7 mouse cellular contexts compared by ENCODE assay signal in genomic region chr10:80226071-80226415, GRCm38 (mm10). TPM values are rescaled to one million over a fixed set of nuclear protein-coding genes. Genes with fewer than 3 reads are reported as not detected.
A peak's percentile ranks its signal among the peaks of the same experiment; 100 is the strongest.
DNase-seq lines count a peak whose midpoint lies in the region; ATAC-seq and TF ChIP-seq lines count a peak whose summit lies in the region.

No protein-coding gene starts in this region.

- no peak for ATAC-seq in megakaryocyte, adult 5-6 weeks (ENCODE audit: poor library complexity, severe bottlenecking)
- no peak for ATAC-seq in forebrain, embryonic 12.5 days (ENCODE audit: low FRiP score)
- ATAC-seq in limb, embryonic 12.5 days (ENCODE audit: insufficient number of reproducible peaks, insufficient read depth, low FRiP score, low TSS enrichment, low read depth): no peak

- peak overlapping the region; percentile 95 for H3K4me2 ChIP-seq in forebrain, embryonic 12.5 days
- H3K4me2 ChIP-seq in limb, embryonic 12.5 days: peak overlapping the region; percentile 91

- TF ChIP-seq POLR2A in small intestine, adult 2 months (IDR thresholded peaks at IDR 0.05; ENCODE audit: low read depth, low read length): peak; percentile 50; the same call in 1 of the 2 replicates

- peak overlapping the region; percentile 95 for H3K27ac ChIP-seq in forebrain, embryonic 12.5 days
- H3K27ac ChIP-seq in limb, embryonic 12.5 days: peak overlapping the region; percentile 95
- peak overlapping the region; percentile 74 for H3K27ac ChIP-seq in small intestine, adult 2 months (ENCODE audit: insufficient read depth, low read depth, low read length)

- H3K9ac ChIP-seq in forebrain, embryonic 12.5 days: peak overlapping the region; percentile 33
- 0 out of 2 replicates have a peak overlapping the region, but pooled peaks have one; percentile 38 for H3K9ac ChIP-seq in limb, embryonic 12.5 days (replicated peaks)

- no peak for TF ChIP-seq CTCF in small intestine, adult 2 months (IDR thresholded peaks at IDR 0.05; ENCODE audit: extremely low read depth, insufficient read length, insufficient replicate concordance, low read depth, low read length)

- H3K9me3 ChIP-seq in megakaryocyte, embryonic 14.5 days: no peaks in the 10 kb centered on the region
- no peaks in the 10 kb centered on the region for H3K9me3 ChIP-seq in forebrain, embryonic 12.5 days
- no peaks in the 10 kb centered on the region for H3K9me3 ChIP-seq in limb, embryonic 12.5 days

- peak overlapping the region; percentile 93 for H3K4me3 ChIP-seq in megakaryocyte, embryonic 14.5 days (replicated peaks)
- peak overlapping the region; percentile 87 for H3K4me3 ChIP-seq in forebrain, embryonic 12.5 days (replicated peaks)
- peak overlapping the region; percentile 93 for H3K4me3 ChIP-seq in limb, embryonic 12.5 days (replicated peaks)
- H3K4me3 ChIP-seq in small intestine, adult 2 months (ENCODE audit: low read depth, low read length): peak overlapping the region; percentile 83

- H3K4me1 ChIP-seq in megakaryocyte, embryonic 14.5 days: peaks cover 46% of the 10 kb centered on the region
- peaks cover 57% of the 10 kb centered on the region for H3K4me1 ChIP-seq in forebrain, embryonic 12.5 days
- H3K4me1 ChIP-seq in limb, embryonic 12.5 days (replicated peaks): peaks cover 50% of the 10 kb centered on the region
- H3K4me1 ChIP-seq in small intestine, adult 2 months (ENCODE audit: control insufficient read depth, insufficient read depth, insufficient read length, low read length): peaks cover 9% of the 10 kb centered on the region

- DNase-seq in urinary bladder, postnatal 14 days (ENCODE audit: low spot score): no peak
- no peak for DNase-seq in urinary bladder, adult 2 months (ENCODE audit: low spot score)

- 0% methylated on average over 14 of the region's 14 CpGs for WGBS in forebrain, embryonic 12.5 days
- WGBS in limb, embryonic 12.5 days: under 1% methylated on average over 14 of the region's 14 CpGs
- 1% methylated on average over 14 of the region's 14 CpGs for WGBS in small intestine, adult 2 months

- H3K27me3 ChIP-seq in megakaryocyte, embryonic 14.5 days (replicated peaks): peaks cover 33% of the 10 kb centered on the region
- H3K27me3 ChIP-seq in forebrain, embryonic 12.5 days: no peaks in the 10 kb centered on the region
- no peaks in the 10 kb centered on the region for H3K27me3 ChIP-seq in limb, embryonic 12.5 days
- H3K27me3 ChIP-seq in small intestine, adult 2 months (ENCODE audit: control insufficient read depth, insufficient read depth, low read length): no peaks in the 10 kb centered on the region

- peaks cover 34% of the 10 kb centered on the region for H3K36me3 ChIP-seq in megakaryocyte, embryonic 14.5 days (replicated peaks; ENCODE audit: low read length)
- peaks cover 17% of the 10 kb centered on the region for H3K36me3 ChIP-seq in forebrain, embryonic 12.5 days (replicated peaks)
- H3K36me3 ChIP-seq in limb, embryonic 12.5 days: peaks cover 21% of the 10 kb centered on the region
- peaks cover 13% of the 10 kb centered on the region for H3K36me3 ChIP-seq in small intestine, adult 2 months (ENCODE audit: control insufficient read depth, insufficient read depth, low read length)

RNA-seq across cellular contexts. Expression of gene Mum1, which starts 0.2 kb away (rescaled TPM):
- 9.6 TPM in 2 replicates for polyA plus RNA-seq in megakaryocyte, embryonic 14.5 days (2012; ENCODE audit: insufficient read depth, low replicate concordance)
- 34.0 and 46.2 TPM in 2 replicates for total RNA-seq in megakaryocyte, adult 5-6 weeks (2015)
- 40.3 and 45.5 TPM in 2 replicates for total RNA-seq in megakaryocyte, adult 5-6 weeks (2017)
- polyA plus RNA-seq in forebrain, embryonic 12.5 days (2016; fragmentation: Nextera tagmentation; extraction: Ambion mirVana): 55.5 and 58.4 TPM in 2 replicates
- 103 and 112 TPM in 2 replicates for polyA plus RNA-seq in limb, embryonic 12.5 days (2016; fragmentation: Nextera tagmentation; extraction: Ambion mirVana)
- 11.6 and 23.7 TPM in 2 replicates for polyA plus RNA-seq in small intestine, adult 2 months (2012; rRNA removed)
- polyA plus RNA-seq in urinary bladder, adult 2 months (2012; rRNA removed): 36.1 and 37.8 TPM in 2 replicates

RNA-seq across cellular contexts. Expression of gene Ndufs7, which starts 22.9 kb away (rescaled TPM):
- polyA plus RNA-seq in megakaryocyte, embryonic 14.5 days (2012; ENCODE audit: insufficient read depth, low replicate concordance): 226 and 551 TPM in 2 replicates
- 113 and 114 TPM in 2 replicates for total RNA-seq in megakaryocyte, adult 5-6 weeks (2015)
- 84.8 and 86.1 TPM in 2 replicates for total RNA-seq in megakaryocyte, adult 5-6 weeks (2017)
- 201 and 216 TPM in 2 replicates for polyA plus RNA-seq in forebrain, embryonic 12.5 days (2016; fragmentation: Nextera tagmentation; extraction: Ambion mirVana)
- polyA plus RNA-seq in limb, embryonic 12.5 days (2016; fragmentation: Nextera tagmentation; extraction: Ambion mirVana): 258 and 278 TPM in 2 replicates
- 800 and 1,176 TPM in 2 replicates for polyA plus RNA-seq in small intestine, adult 2 months (2012; rRNA removed)
- 294 and 337 TPM in 2 replicates for polyA plus RNA-seq in urinary bladder, adult 2 months (2012; rRNA removed)

RNA-seq across cellular contexts. Expression of gene Gamt, which starts 34.8 kb away (rescaled TPM):
- 3.2 and 11.3 TPM in 2 replicates for polyA plus RNA-seq in megakaryocyte, embryonic 14.5 days (2012; ENCODE audit: insufficient read depth, low replicate concordance)
- 6.3 and 6.7 TPM in 2 replicates for total RNA-seq in megakaryocyte, adult 5-6 weeks (2015)
- 4.4 and 10.2 TPM in 2 replicates for total RNA-seq in megakaryocyte, adult 5-6 weeks (2017)
- 15.9 and 19.0 TPM in 2 replicates for polyA plus RNA-seq in forebrain, embryonic 12.5 days (2016; fragmentation: Nextera tagmentation; extraction: Ambion mirVana)
- polyA plus RNA-seq in limb, embryonic 12.5 days (2016; fragmentation: Nextera tagmentation; extraction: Ambion mirVana): 30.7 and 31.9 TPM in 2 replicates
- 13.1 and 55.2 TPM in 2 replicates for polyA plus RNA-seq in small intestine, adult 2 months (2012; rRNA removed)
- polyA plus RNA-seq in urinary bladder, adult 2 months (2012; rRNA removed): 17.4 and 19.0 TPM in 2 replicates

RNA-seq across cellular contexts. Expression of gene Dazap1, which starts 35.2 kb away (rescaled TPM):
- 384 and 552 TPM in 2 replicates for polyA plus RNA-seq in megakaryocyte, embryonic 14.5 days (2012; ENCODE audit: insufficient read depth, low replicate concordance)
- 39.0 and 41.4 TPM in 2 replicates for total RNA-seq in megakaryocyte, adult 5-6 weeks (2015)
- total RNA-seq in megakaryocyte, adult 5-6 weeks (2017): 187 and 200 TPM in 2 replicates
- polyA plus RNA-seq in forebrain, embryonic 12.5 days (2016; fragmentation: Nextera tagmentation; extraction: Ambion mirVana): 65.1 and 69.7 TPM in 2 replicates
- 69.1 and 71.0 TPM in 2 replicates for polyA plus RNA-seq in limb, embryonic 12.5 days (2016; fragmentation: Nextera tagmentation; extraction: Ambion mirVana)
- 46.6 and 89.3 TPM in 2 replicates for polyA plus RNA-seq in small intestine, adult 2 months (2012; rRNA removed)
- polyA plus RNA-seq in urinary bladder, adult 2 months (2012; rRNA removed): 68.2 and 82.3 TPM in 2 replicates

RNA-seq across cellular contexts. Expression of gene Efna2, which starts 46.8 kb away (rescaled TPM):
- 0.79 and 1.6 TPM in 2 replicates for polyA plus RNA-seq in megakaryocyte, embryonic 14.5 days (2012; ENCODE audit: insufficient read depth, low replicate concordance)
- total RNA-seq in megakaryocyte, adult 5-6 weeks (2015): 0.49 TPM in 1 of 2 replicates, not detected in the other
- total RNA-seq in megakaryocyte, adult 5-6 weeks (2017): 0.12 TPM in 1 of 2 replicates, not detected in the other
- 36.4 and 48.9 TPM in 2 replicates for polyA plus RNA-seq in forebrain, embryonic 12.5 days (2016; fragmentation: Nextera tagmentation; extraction: Ambion mirVana)
- 60.3 and 62.2 TPM in 2 replicates for polyA plus RNA-seq in limb, embryonic 12.5 days (2016; fragmentation: Nextera tagmentation; extraction: Ambion mirVana)
- polyA plus RNA-seq in small intestine, adult 2 months (2012; rRNA removed): 1.5 and 1.8 TPM in 2 replicates
- polyA plus RNA-seq in urinary bladder, adult 2 months (2012; rRNA removed): 3.0 and 3.3 TPM in 2 replicates
